Mouse (Mus musculus) heart, embryonic 12.5 days (tissue): ENCODE data around the gene Vps4b. TPM values are rescaled to one million over a fixed set of nuclear protein-coding genes. Genes with fewer than 3 reads are reported as not detected.

ENCODE experiments used
- ATAC-seq: fragments of 200-750 bp; cut with Nextera tagmentation; 2 replicates; pipeline ENCODE4 v1.8.0; 2017; ENCODE audit warnings: moderate TSS enrichment, moderate library complexity; ENCODE audit not compliant: insufficient number of reproducible peaks, low FRiP score
- H3K27ac ChIP-seq: fragments of 300-500 bp; sonication (generic); 2 replicates; pipeline ENCODE4 v1.5.1; 2016; ENCODE audit warnings: mild to moderate bottlenecking, moderate library complexity; ENCODE audit not compliant: poor library complexity, severe bottlenecking
- H3K27me3 ChIP-seq: fragments of 300-500 bp; sonication (generic); replicated peaks from 2 replicates; pipeline ENCODE4 v1.6.1; 2016; ENCODE audit warnings: mild to moderate bottlenecking, moderate library complexity
- H3K36me3 ChIP-seq: fragments of 300-500 bp; sonication (generic); 2 replicates; pipeline ENCODE4 v1.6.1; 2016; ENCODE audit warnings: mild to moderate bottlenecking, moderate library complexity
- H3K4me1 ChIP-seq: fragments of 300-500 bp; sonication (generic); replicated peaks from 2 replicates; pipeline ENCODE4 v1.6.1; 2016; ENCODE audit warnings: mild to moderate bottlenecking
- H3K4me2 ChIP-seq: fragments of 300-500 bp; sonication (generic); 2 replicates; pipeline ENCODE4 v1.6.1; 2016; ENCODE audit warnings: mild to moderate bottlenecking, moderate library complexity
- H3K4me3 ChIP-seq: fragments of 300-500 bp; sonication (generic); 2 replicates; pipeline ENCODE4 v1.5.1; 2016; ENCODE audit warnings: mild to moderate bottlenecking
- H3K9ac ChIP-seq: fragments of 300-500 bp; sonication (generic); 2 replicates; pipeline ENCODE4 v1.6.1; 2016; ENCODE audit warnings: mild to moderate bottlenecking, moderate library complexity
- H3K9me3 ChIP-seq: fragments of 300-500 bp; sonication (generic); replicated peaks from 2 replicates; pipeline ENCODE4 v1.6.1; 2016; ENCODE audit warnings: mild to moderate bottlenecking, moderate library complexity
- WGBS: fragments of 180-500 bp; shearing (Covaris S2); methylation state at CpG from one replicate; pipeline ENCODE4 v1.1.7; 2016; 5-methylcytosine and 5-hydroxymethylcytosine counted together
- polyA plus RNA-seq: library from polyadenylated mRNA; unstranded; fragments of >200 nt; fragmentation: Nextera tagmentation; extraction: Ambion mirVana; gene quantifications from 2 replicates; pipeline ENCODE4 v1.2.1, GENCODE M21; 2016

Vps4b gene
- polyA plus RNA-seq, 1 experiment from 2014 or later = 58.6 TPM

DNA sequence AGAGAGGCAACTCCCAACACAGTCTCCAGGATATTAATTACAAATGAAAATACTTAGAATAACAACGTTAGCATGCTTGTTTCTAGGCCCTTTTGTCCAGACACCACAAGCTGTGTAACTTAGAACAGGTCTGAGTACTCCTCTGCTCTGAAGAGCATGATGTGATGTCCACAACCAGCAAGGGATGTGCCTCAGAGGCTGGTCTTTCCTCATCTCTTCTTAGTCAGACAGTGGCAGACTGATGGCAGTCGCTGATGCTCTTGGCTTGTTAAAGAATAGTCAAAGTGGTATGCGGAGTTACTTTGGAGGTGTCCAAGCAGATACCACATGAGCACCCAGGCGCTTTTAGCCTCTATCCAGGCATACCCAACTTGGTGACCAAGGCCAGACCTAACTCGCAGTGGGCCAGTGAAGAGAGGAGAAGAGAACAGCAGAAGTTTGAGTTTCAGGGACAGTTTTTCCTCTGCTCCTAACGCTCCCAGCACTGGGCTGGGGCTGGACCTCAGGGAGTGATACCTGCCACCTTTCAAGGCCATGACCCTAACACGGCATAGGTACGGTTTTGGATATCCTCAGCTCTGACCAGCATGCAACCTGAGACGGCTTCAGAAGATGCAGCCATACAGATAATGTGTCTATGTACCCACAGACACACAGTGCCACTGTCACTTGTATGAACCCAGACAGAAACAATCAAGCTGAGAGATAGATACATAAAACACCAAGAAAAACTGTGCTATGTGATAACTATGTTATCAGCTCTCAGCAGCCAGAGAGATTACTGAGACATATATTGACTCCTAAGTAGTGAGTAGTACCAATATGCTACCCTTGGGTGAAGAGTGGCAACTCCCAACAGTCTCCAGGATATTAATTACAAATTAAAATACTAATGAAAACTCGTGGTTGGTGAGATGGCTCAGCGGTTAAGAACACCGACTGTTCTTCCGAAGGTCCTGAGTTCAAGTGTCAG, 81.1 kb downstream of the Vps4b start:
- peaks cover 21% of the 10 kb centered on the region for H3K4me1 ChIP-seq
- H3K4me2 ChIP-seq = peak overlapping the region; percentile 90; the same call in 1 of the 2 replicates
- no peak overlapping the region for H3K27ac ChIP-seq
- ATAC-seq = no peak
- 85% methylated on average over 13 of the region's 13 CpGs for WGBS
- no peaks in the 10 kb centered on the region for H3K36me3 ChIP-seq
- no peak overlapping the region; the same call in 1 of the 2 replicates for H3K9ac ChIP-seq
- H3K9me3 ChIP-seq = no peaks in the 10 kb centered on the region
- no peaks in the 10 kb centered on the region for H3K27me3 ChIP-seq
- H3K4me3 ChIP-seq = no peak overlapping the region

DNA sequence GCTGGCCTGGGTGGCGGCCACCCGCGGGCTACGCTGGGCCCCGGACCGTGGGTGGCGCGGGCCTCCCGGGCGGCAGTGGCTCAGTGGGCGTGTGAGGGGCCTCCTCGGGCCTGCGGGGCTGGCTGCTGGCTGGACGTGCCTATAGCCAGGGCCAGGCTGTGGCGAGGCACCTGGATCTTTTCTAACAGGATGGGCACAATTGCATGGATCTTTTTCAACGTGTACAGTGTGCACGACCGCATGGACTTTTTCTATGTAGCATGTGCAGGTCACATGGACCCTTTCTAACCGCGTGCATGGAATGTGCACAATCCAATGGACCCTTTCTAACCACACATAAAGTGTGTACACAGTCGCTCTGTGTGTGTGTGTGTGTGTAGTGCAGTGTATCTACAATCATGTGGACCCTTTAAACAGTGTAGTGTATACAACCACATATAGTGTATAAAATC, 82.0 kb downstream of the Vps4b start:
- Histone ChIP-seq H3K4me1 (peaks cover 23% of the 10 kb centered on the region), H3K9ac (peak overlapping the region; percentile 87), H3K9me3 (no peaks in the 10 kb centered on the region), H3K27ac (peak overlapping the region; percentile 86), H3K4me3 (peak overlapping the region; percentile 83), H3K27me3 (no peaks in the 10 kb centered on the region), H3K36me3 (no peaks in the 10 kb centered on the region), H3K4me2 (peak overlapping the region; percentile 90)
- 6% methylated on average over 21 of the region's 21 CpGs for WGBS
- ATAC-seq = peak; percentile 69

Other genes starting within 250 kb of the Vps4b start
- gene Bcl2, start 82.5 kb downstream of the Vps4b start, polyA plus RNA-seq = 8.8 and 9.9 TPM in 2 replicates
- gene Kdsr, start 37.0 kb downstream of the Vps4b start, polyA plus RNA-seq = 9.0 and 9.5 TPM in 2 replicates
- gene Serpinb5, start 64.4 kb upstream of the Vps4b start, polyA plus RNA-seq = not detected in 2 replicates
- gene Serpinb12, start 137.7 kb upstream of the Vps4b start, polyA plus RNA-seq = 0.14 TPM in 1 of 2 replicates, not detected in the other
- gene Serpinb13, start 184.3 kb upstream of the Vps4b start, polyA plus RNA-seq = not detected in 2 replicates